Mouse (Mus musculus): ENCODE measurements at regions not wholly inside any gene's neighbourhood (a gene's known extent, or its start where the extent isn't known, plus 50 kb on each side); places are given as distances from the start of the nearest gene placed in this dataset.

DNA sequence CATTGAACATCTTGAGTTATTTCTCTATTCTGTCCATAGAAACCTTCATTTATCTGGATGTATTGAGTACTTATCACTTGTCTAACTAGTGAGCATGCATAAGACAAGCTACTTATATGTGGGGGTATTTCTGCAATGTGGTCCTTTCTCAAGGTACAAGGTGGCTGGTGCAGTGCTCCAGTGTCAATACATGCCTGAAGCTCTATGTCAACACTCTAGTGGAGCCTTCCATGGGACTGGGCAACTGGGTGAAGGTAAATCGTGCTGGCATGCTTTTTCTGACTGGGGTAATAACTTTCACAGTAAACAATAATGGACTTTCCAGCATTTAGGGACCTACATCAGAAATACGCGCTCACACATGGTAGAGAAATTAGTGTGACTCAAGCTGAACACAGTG is 750.9 kb downstream of the 1700064H15Rik start:
- Histone ChIP-seq H3K36me3 (no peaks in the 10 kb centered on the region), H3K4me1 (replicated peaks) (no peaks in the 10 kb centered on the region), H3K9me3 (replicated peaks) (no peaks in the 10 kb centered on the region), H3K9ac (no peak overlapping the region), H3K4me2 (no peak overlapping the region), H3K27ac (no peak overlapping the region), H3K27me3 (no peaks in the 10 kb centered on the region), H3K4me3 (no peak overlapping the region)
- ATAC-seq (replicated peaks; ENCODE audit: insufficient number of reproducible peaks, insufficient read depth, low FRiP score, low read depth): no peak
- WGBS: 79% methylated on average over 3 of the region's 3 CpGs

DNA sequence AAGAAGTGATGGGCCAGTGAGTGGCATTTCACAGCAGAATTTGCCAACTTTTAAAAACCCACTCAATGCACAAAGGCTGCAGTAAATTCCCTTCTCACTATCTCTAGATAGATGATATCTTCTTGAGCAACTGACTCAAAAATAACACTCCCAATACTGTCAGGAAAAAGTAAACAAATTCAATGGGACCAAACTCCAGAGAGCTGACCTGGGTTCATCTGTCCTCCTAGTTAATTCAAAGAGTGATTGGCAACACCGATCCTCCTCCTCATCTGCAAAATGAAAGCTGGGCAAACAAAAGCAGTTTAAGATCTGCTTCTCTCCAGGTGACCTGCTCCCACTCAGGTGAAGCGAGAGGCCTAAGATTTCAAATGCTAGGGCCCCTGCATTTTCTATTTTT is 747.3 kb downstream of the 1700064H15Rik start:
- Histone ChIP-seq H3K4me1 (replicated peaks) (no peaks in the 10 kb centered on the region), H3K36me3 (no peaks in the 10 kb centered on the region), H3K4me3 (no peak overlapping the region), H3K9ac (no peak overlapping the region), H3K9me3 (replicated peaks) (no peaks in the 10 kb centered on the region), H3K27me3 (no peaks in the 10 kb centered on the region), H3K4me2 (no peak overlapping the region), H3K27ac (no peak overlapping the region)
- WGBS: 72% methylated on average over 2 of the region's 2 CpGs
- no peak for ATAC-seq (replicated peaks; ENCODE audit: insufficient number of reproducible peaks, insufficient read depth, low FRiP score, low read depth)

- WGBS: 82% methylated on average over 2 of the region's 2 CpGs
- H3K9ac ChIP-seq: no peak overlapping the region
- ATAC-seq (replicated peaks; ENCODE audit: insufficient number of reproducible peaks, insufficient read depth, low FRiP score, low read depth): no peak
These were observed 735.7 kb downstream of the 1700064H15Rik start for GRCm38 (mm10) chr3:18892813-18893212.

GRCm38 (mm10) chr3:18905769-18906168 is 722.7 kb downstream of the 1700064H15Rik start:
- ATAC-seq (replicated peaks; ENCODE audit: insufficient number of reproducible peaks, insufficient read depth, low FRiP score, low read depth): no peak
- H3K27ac ChIP-seq: no peak overlapping the region
- H3K9ac ChIP-seq: no peak overlapping the region
- H3K4me3 ChIP-seq: no peak overlapping the region
- WGBS: 42% methylated on average over 3 of the region's 3 CpGs
- no peaks in the 10 kb centered on the region for H3K27me3 ChIP-seq
- no peaks in the 10 kb centered on the region for H3K4me1 ChIP-seq (replicated peaks)
- H3K9me3 ChIP-seq (replicated peaks): no peaks in the 10 kb centered on the region
- no peaks in the 10 kb centered on the region for H3K36me3 ChIP-seq
- H3K4me2 ChIP-seq: no peak overlapping the region

More at GRCm38 (mm10) chr3:18892813-18893212, 735.7 kb downstream of the 1700064H15Rik start:
- no peak overlapping the region for H3K4me2 ChIP-seq
- H3K4me3 ChIP-seq: no peak overlapping the region
- no peak overlapping the region for H3K27ac ChIP-seq
- H3K4me1 ChIP-seq (replicated peaks): no peaks in the 10 kb centered on the region
- no peaks in the 10 kb centered on the region for H3K36me3 ChIP-seq
- H3K27me3 ChIP-seq: no peaks in the 10 kb centered on the region
- no peaks in the 10 kb centered on the region for H3K9me3 ChIP-seq (replicated peaks)

GRCm38 (mm10) chr3:18906210-18906609 is 722.3 kb downstream of the 1700064H15Rik start:
- H3K9me3 ChIP-seq (replicated peaks): no peaks in the 10 kb centered on the region
- no peak overlapping the region for H3K4me3 ChIP-seq
- no peak overlapping the region for H3K9ac ChIP-seq
- no peaks in the 10 kb centered on the region for H3K36me3 ChIP-seq
- no peaks in the 10 kb centered on the region for H3K4me1 ChIP-seq (replicated peaks)
- H3K27ac ChIP-seq: no peak overlapping the region
- ATAC-seq (replicated peaks; ENCODE audit: insufficient number of reproducible peaks, insufficient read depth, low FRiP score, low read depth): no peak
- H3K4me2 ChIP-seq: no peak overlapping the region
- 71% methylated on average over 5 of the region's 5 CpGs for WGBS
- no peaks in the 10 kb centered on the region for H3K27me3 ChIP-seq

GRCm38 (mm10) chr3:18908737-18909136 is 719.7 kb downstream of the 1700064H15Rik start:
- Histone ChIP-seq H3K36me3 (no peaks in the 10 kb centered on the region), H3K27ac (no peak overlapping the region), H3K9me3 (replicated peaks) (no peaks in the 10 kb centered on the region), H3K27me3 (no peaks in the 10 kb centered on the region), H3K4me2 (no peak overlapping the region), H3K4me1 (replicated peaks) (no peaks in the 10 kb centered on the region), H3K9ac (no peak overlapping the region), H3K4me3 (no peak overlapping the region)
- 84% methylated on average over 1 of the region's 1 CpGs for WGBS
- no peak for ATAC-seq (replicated peaks; ENCODE audit: insufficient number of reproducible peaks, insufficient read depth, low FRiP score, low read depth)

DNA sequence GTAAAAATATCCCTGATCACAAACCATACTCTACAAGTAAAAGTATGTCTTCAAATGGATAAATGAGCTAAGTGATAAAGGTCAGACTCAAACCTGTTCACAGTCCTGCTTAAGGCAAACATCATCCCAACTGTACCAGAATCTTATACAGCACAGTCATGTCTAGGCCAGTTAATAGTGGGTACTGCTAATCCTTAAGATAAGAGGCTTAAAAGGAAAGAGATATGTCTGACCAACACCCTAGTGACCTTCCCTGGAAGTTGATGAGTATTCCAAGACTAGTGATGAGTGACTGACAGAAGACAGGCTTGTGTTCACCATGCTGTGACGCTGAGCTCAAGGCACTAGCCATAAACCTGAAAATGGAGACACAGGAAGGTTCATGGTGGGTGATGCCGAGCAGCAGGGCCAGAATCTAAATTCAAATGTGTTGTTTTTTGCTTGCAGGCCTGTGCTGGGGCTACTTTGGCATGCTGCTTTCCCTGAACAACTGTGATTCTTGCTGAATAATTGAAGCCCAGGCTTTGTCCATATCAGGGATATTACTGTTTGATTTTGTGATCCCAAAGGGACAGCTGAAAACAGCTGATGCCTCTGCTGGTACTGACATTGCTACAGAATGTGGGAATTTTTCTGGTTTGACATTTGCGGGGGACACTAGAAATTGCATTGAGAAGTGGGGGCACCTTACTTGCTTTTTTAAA is 699.9 kb downstream of the 1700064H15Rik start:
- Histone ChIP-seq H3K9ac (no peak overlapping the region), H3K27ac (no peak overlapping the region), H3K4me2 (no peak overlapping the region), H3K9me3 (replicated peaks) (no peaks in the 10 kb centered on the region), H3K27me3 (no peaks in the 10 kb centered on the region), H3K4me3 (no peak overlapping the region), H3K4me1 (replicated peaks) (no peaks in the 10 kb centered on the region), H3K36me3 (no peaks in the 10 kb centered on the region)
- no peak for ATAC-seq (replicated peaks; ENCODE audit: insufficient number of reproducible peaks, insufficient read depth, low FRiP score, low read depth)
- 42% methylated on average over 3 of the region's 3 CpGs for WGBS

- WGBS: 86% methylated on average over 3 of the region's 3 CpGs
- Histone ChIP-seq H3K4me3 (no peak overlapping the region), H3K9ac (no peak overlapping the region), H3K27ac (no peak overlapping the region), H3K27me3 (no peaks in the 10 kb centered on the region), H3K36me3 (no peaks in the 10 kb centered on the region), H3K4me1 (replicated peaks) (no peaks in the 10 kb centered on the region), H3K4me2 (no peak overlapping the region), H3K9me3 (replicated peaks) (no peaks in the 10 kb centered on the region)
- ATAC-seq (replicated peaks; ENCODE audit: insufficient number of reproducible peaks, insufficient read depth, low FRiP score, low read depth): no peak
These were observed 699.4 kb downstream of the 1700064H15Rik start for GRCm38 (mm10) chr3:18929105-18929492.

GRCm38 (mm10) chr3:18932983-18933726 is 695.3 kb downstream of the 1700064H15Rik start:
- Histone ChIP-seq H3K27ac (no peak overlapping the region), H3K27me3 (no peaks in the 10 kb centered on the region), H3K9ac (no peak overlapping the region), H3K4me2 (no peak overlapping the region), H3K4me1 (replicated peaks) (no peaks in the 10 kb centered on the region), H3K9me3 (replicated peaks) (no peaks in the 10 kb centered on the region), H3K4me3 (no peak overlapping the region), H3K36me3 (no peaks in the 10 kb centered on the region)
- no peak for ATAC-seq (replicated peaks; ENCODE audit: insufficient number of reproducible peaks, insufficient read depth, low FRiP score, low read depth)
- 78% methylated on average over 13 of the region's 13 CpGs for WGBS

- WGBS: 80% methylated on average over 2 of the region's 2 CpGs
- no peak overlapping the region for H3K27ac ChIP-seq
- no peak overlapping the region for H3K4me2 ChIP-seq
- H3K36me3 ChIP-seq: no peaks in the 10 kb centered on the region
- H3K9me3 ChIP-seq (replicated peaks): no peaks in the 10 kb centered on the region
- H3K9ac ChIP-seq: no peak overlapping the region
- H3K27me3 ChIP-seq: no peaks in the 10 kb centered on the region
- no peaks in the 10 kb centered on the region for H3K4me1 ChIP-seq (replicated peaks)
- no peak overlapping the region for H3K4me3 ChIP-seq
- no peak for ATAC-seq (replicated peaks; ENCODE audit: insufficient number of reproducible peaks, insufficient read depth, low FRiP score, low read depth)
These were observed 693.6 kb downstream of the 1700064H15Rik start for GRCm38 (mm10) chr3:18934891-18935290.

- no peaks in the 10 kb centered on the region for H3K9me3 ChIP-seq (replicated peaks)
- WGBS: 64% methylated on average over 20 of the region's 20 CpGs
These were observed 690.9 kb downstream of the 1700064H15Rik start for GRCm38 (mm10) chr3:18937333-18938122.

More at GRCm38 (mm10) chr3:18937333-18938122, 690.9 kb downstream of the 1700064H15Rik start:
- Histone ChIP-seq H3K4me3 (no peak overlapping the region), H3K9ac (no peak overlapping the region), H3K4me1 (replicated peaks) (no peaks in the 10 kb centered on the region), H3K36me3 (no peaks in the 10 kb centered on the region), H3K27me3 (no peaks in the 10 kb centered on the region), H3K4me2 (no peak overlapping the region), H3K27ac (no peak overlapping the region)
- no peak for ATAC-seq (replicated peaks; ENCODE audit: insufficient number of reproducible peaks, insufficient read depth, low FRiP score, low read depth)

Data from heart, embryonic 15.5 days (tissue).